Mouse (Mus musculus): ENCODE measurements around the gene Tnp1. TPM values are rescaled to one million over a fixed set of nuclear protein-coding genes. Genes with fewer than 3 reads are reported as not detected.

The Tnp1 gene
- total RNA-seq (2021): not detected
- long read RNA-seq, experiment 1: 0 reads
- long read RNA-seq, experiment 2: 0 reads

DNA sequence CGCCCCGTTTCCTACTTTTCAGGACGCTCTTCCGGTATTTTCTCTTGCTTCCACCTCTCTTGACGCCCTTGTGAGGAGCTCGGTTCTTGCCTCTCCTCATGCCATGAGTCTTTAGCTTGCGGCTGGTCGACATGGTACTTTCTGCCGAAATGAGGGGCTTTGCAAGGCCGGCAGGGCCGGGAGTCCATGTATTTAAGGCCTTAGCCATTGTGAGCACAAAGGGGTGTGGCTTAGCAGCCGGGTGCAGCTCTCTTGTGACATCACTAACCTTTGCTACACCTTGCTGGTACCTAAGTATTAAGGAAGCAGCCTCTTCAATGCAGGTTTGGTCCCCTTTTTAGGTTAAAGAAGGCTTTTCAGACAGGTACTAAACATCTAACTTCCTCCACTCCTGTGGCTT is at the start of gene Tnp1:
Gene Tnp1, minus strand, starts transcription at position 179 of the 400 bp plus-strand sequence.
- no peak for DNase-seq (ENCODE audit: low spot score)

DNA sequence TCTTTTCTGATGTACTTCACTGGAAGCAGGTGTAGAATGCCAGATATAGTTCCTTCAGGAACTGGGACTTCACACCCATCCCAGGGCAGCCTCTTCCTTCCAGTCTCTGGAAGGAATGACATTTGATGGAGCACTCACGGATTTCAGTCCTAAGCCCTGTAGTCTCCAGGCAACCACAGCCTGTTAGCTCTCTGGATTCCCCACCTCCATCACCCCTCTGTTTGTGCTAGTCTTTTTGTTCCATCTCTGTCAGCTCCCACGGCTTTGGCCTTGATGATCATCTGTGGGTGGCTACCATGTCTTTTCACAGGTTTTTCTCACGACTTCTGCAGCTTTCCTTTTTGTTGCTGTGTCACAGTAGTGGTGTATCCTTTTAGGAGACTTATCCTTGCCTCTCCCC is 48.6 kb upstream of the Tnp1 start:
- no peak for DNase-seq (ENCODE audit: low spot score)

GRCm38 (mm10) chr1:73061491-73062233 is 46.0 kb upstream of the Tnp1 start:
- DNase-seq (ENCODE audit: low spot score): no peak

DNA sequence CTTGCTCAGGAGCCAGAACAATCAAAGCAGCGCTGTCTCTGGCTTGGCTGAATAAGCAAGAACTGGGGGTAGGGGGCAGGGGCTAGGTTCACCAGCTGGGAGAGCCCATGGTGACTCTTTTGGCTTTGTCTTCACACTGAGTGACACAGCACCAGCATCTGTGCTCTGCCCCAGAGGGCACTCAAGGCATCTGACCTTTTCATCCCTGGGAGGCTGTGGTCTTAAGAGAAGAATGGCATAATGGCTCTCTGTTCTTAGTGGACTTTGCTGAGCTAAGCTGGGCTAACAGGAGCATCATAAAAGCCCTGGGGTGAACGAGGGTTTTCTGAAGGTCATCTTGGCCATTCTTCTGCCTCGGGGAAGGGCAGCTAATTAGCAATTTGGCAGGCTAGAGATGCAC is 44.6 kb upstream of the Tnp1 start:
- DNase-seq (ENCODE audit: low spot score): no peak

DNA sequence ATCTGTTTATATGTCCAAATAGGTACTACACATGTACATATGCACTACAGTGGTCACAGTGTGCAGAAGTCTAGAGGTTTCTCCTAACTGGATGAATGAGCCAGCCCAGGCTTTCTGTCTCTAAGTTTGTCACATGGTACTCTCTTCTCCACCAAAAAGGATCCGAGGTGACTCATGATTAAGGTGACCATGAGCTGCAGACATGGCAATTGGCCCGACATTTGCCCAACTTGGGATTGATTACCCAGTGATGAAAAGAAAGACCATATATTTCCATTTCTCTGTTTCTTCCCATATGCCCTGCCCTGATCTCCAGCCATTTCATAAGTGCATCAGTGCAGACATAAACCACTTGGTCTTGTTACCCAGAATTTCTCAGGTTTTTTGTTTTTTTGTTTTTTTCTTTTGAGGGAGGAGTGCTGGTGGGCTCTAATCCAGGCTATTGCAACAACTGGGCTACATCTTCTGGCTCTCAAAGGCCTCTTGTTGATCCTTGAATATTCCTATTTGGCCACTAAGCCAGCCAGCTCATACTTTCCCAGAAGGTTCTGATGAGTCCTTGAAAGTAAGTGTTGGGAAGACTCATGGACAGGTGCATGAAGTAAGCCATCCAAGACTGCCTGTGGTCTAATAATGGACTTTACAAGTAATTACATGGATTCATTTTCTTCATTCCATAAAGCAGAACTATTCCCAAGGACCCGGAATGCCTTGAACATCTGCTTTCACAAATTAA is 40.7 kb upstream of the Tnp1 start:
- DNase-seq (ENCODE audit: low spot score): no peak

DNA sequence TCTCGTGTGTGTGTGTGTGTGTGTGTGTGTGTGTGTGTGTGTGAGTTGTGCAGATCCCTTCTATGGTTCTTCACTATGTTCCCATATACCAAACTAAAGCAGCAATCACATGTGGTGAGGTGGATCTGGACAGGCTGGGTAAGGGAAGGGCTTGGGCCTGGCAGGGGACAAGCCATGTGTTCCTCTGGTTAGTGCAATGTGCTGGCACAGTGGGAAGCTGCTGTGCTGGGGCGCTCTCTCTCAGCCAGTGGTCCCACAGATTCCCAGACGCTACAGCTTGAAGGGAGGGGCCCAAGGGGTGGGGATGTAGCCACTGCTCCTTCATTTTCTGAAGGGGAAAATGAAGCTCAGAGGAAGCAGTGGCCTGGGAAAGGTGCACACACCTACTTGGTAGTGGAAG is 40.1 kb upstream of the Tnp1 start:
- DNase-seq (ENCODE audit: low spot score): no peak

DNA sequence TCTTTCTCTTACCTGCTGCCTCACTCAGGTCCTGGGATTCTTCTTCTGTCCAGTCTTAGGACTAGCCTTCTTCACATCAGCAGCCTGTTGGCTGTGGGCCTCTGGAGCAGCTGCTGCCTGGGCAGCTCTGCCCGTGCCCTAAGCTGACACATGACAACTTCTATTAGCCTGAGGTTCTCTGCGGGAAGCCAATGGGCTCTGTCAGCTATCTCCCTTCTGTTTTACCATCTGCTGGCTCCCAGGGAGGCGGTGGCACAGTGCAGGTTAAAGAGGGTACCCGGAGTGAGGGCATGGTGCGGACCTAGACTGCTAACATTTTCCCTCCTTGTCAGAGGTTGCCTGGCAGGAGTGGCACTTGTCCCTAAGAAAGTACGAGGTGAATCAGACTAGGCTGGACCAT is 39.5 kb upstream of the Tnp1 start:
- peak; percentile 35 for DNase-seq (ENCODE audit: low spot score)

DNA sequence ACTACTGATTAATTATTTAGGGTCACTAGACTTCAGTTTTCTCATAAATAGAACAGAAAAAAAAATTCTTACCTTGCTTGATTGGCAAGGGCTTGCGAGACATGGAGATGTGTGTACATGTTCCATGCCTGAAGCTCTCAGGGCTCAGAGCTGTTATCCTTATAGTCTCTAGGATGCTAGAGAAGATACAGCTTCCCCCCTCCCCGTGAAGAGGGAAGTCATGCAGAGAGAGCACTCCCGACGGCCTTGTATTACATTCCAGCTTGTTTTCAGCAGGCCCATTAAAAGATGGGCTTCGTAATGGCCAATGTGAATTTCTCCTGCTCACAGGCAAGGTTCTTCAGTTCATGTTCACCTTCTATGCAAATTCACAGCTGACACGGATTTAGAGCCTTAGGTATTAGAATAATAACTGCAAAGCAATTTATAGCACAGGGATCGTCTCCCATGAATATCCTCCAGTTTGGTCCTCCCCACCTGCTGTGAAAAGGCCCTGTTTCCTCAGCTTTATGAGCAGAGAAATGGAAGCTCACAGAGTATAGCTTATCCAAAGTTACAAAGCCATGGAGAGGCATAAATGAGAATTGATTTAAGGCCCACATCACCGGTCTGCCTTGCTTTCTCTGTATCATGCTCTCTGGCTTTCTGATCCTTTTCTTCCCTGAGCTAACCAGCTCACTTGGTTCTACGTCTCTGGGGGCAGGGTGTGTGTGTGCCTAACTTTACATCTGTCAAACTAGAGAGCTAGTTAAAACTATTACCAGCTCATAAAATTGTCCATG is 38.0 kb upstream of the Tnp1 start:
- no peak for DNase-seq (ENCODE audit: low spot score)

DNA sequence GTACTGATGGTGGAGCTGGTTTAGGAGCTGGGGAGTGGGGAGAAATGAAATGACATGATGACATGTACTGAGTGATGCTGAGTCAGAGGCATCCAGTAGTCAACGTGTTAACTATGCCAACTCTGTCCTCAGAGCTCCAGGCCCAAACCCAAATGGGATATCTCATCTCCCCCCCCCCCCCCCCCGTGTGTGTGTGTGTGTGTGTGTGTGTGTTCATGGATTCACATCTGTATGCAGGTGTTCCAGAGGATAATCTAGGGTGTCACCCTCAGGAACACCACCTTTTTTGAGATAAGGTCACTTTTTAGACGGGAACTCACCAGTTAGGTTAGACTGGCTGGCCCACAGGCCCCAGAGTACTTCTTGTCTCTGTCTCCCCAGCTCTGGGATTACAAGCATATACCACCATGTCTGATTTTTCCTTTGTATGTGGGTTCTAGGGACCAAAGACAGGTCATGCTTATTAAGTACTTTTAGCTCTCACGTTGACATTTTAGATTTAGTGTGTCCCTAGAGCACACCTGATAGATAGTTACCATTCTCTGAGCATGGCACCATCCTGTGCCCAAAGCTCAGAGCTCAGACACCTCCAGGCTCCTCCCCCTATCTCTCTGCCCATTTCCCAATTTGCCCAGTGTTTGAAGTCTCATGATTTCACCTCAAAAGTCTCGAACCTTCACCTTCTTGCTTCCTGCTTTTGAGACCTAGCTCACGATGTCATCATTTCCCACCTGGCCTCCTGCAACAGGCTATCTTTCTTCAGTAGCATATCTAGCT is 31.4 kb upstream of the Tnp1 start:
- DNase-seq (ENCODE audit: low spot score): no peak

DNA sequence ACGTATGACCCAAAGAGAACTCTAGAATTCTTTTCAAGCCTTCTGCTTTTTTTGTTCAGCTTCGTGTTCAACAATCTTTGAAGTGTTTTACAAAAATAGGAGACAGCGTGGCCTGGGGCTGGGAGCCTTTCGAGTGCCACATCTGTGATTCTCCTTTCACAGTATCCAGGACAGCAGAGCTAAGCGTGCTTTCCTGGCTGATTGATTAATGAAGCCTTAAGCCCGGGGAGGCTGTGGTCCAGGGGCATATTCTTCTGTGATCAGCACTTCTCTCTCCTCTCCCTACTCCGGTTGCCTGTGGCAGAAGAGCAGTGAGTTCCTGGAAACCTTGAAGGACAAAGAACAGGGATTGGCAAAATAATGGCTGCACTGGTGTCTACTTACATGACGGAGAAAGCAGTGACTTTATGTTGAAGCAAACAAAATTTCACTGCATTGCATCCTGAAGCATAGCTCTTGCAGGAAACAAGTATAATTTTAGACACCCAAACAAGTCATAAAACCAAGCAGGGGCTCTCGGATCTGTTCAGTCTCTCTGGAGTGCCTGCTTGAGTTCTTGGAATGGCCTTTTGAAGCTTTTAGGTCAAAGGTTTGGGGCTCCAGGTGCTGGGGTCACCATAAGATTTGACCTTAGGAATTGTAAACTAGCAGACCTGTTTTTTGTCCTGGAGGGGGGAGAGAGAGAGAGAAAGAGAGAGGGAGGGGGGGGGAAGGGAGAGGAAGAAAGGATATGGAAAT is 30.4 kb upstream of the Tnp1 start:
- DNase-seq (ENCODE audit: low spot score): no peak

DNA sequence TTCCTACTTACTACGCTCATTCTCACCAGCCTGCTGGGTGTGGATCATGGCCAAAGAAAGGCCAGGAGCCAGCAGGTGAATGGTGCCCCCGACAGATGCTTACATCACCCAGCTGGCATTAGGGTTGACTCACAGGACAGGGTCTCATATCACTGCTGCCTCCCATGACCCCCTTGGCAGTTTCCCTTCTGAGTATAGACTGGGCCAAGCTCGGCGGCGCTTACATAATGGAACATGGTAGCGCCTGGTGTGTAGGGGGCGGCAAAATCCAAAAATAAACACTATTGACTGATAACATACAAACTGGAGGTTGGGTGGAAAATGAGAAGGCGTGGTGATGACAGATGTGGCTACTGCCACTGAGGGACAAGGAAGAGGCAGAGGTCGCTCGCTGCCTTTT is 28.0 kb upstream of the Tnp1 start:
- DNase-seq (ENCODE audit: low spot score): peak; percentile 37

DNA sequence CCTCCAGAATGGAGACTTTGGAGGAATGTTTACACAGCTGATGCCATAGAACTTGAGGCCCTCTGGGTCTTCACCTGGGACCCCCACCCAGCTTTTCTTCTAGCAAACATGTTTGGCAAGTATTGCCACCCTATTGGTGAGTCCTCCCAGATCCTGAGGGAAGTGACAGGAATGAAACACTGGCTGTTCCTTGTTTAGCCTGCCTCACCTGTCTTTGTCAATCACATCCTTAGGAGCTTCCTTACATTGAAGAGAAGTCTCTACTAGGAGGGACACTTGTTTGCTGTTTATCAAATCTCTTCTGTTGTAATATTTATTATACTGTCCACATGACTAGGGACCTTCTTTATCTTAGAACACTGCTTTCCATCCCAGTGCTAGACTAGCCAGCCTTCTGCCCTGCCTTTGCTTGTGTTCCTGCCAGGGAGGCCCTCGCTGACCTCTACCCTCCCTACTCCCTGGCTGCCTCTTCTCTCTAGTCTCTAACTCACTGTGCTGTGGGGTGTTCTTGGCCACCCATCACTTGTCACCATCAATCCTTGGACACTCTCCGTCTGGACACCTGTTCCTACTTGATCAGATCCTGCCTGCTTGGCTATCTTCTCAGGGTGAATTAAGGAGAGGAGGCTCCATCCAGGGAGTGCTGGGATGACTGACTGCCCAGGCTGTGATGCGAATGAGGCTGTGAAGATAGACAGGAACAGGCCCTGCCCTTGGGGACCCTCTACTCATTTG is 25.1 kb upstream of the Tnp1 start:
- DNase-seq (ENCODE audit: low spot score): peak; percentile 73

- no peak for DNase-seq (ENCODE audit: low spot score)
These were observed 22.8 kb upstream of the Tnp1 start for GRCm38 (mm10) chr1:73038532-73038931.

GRCm38 (mm10) chr1:73036536-73036935 is 20.8 kb upstream of the Tnp1 start:
- DNase-seq (ENCODE audit: low spot score): peak; percentile 25

GRCm38 (mm10) chr1:73035726-73036125 is 20.0 kb upstream of the Tnp1 start:
- no peak for DNase-seq (ENCODE audit: low spot score)

- DNase-seq (ENCODE audit: low spot score): no peak
These were observed 16.8 kb upstream of the Tnp1 start for GRCm38 (mm10) chr1:73032491-73032890.

GRCm38 (mm10) chr1:73028741-73029140 is 13.0 kb upstream of the Tnp1 start:
- peak; percentile 30 for DNase-seq (ENCODE audit: low spot score)

DNA sequence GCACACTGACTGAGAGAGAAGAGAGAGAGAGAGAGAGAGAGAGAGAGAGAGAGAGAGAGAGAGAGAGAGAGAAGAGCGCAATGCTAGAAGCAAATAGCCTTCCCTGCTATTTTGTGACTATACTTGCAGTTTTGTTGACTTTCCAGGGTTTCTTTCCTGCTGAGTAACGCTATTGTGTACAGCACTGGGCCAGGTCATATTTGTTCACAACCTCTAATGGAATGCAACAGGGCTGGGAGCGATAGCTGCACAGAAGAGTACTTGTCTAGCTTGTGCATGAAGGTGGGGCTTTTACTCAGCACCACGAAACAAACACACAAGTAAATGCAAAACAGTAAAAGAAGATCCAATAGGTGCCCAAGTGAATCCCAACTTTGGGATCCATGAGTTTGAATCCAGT is 11.7 kb upstream of the Tnp1 start:
- no peak for DNase-seq (ENCODE audit: low spot score)

DNA sequence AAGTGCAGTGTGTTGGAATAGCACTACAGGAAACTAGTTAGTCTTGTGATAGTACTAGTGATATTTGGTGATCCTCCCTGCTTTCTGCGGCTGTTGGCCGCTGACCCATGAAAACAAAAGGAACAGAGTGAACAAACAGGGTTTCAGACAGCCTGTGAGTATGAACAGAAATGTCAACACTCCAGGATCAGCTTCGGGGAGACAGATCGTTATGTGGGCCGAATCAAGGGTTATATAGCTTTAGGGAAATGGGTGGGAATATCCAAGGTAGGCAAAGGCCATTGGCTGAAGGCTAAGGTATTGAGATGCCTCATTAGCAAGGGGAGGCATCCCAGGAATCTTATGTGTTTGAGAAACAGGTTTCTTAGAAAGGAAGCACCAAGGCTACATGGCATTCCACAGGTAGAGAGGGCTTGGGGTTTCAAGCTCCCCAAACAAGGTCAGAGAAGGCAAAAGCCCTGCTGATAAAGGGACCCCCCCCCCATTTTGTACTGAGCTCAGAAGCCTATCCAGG is 11.1 kb upstream of the Tnp1 start:
- DNase-seq (ENCODE audit: low spot score): no peak

DNA sequence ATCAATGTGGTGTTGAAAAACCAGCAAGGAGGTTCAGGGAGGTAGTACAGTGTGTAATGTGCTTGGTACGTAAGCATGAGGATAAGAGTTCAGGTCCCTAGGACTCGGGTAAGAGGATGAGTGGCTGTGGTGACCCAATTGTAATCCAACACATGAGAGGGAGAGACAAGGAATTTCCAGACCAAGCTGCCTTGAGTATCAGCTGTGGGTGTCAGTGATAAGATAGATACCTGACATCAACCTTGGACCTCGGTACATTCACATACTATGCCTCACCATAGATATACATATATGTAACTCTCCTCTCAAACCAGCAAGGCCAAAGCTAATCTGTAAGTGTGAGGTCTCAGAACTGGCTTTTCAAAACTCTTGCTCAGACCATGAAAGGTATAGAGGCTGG is 10.4 kb upstream of the Tnp1 start:
- no peak for DNase-seq (ENCODE audit: low spot score)

Measured in gastrocnemius, adult 18-20 months (tissue).